Mouse (Mus musculus): Measurements from ENCODE around the gene Dgki. TPM values are rescaled to one million over a fixed set of nuclear protein-coding genes. Genes with fewer than 3 reads are reported as not detected.

Dgki gene
- polyA plus RNA-seq, 1 experiment from 2014 or later = 0.27 TPM

- Histone ChIP-seq H3K4me1 (ENCODE audit: control insufficient read depth, insufficient read depth, low read length) (no peaks in the 10 kb centered on the region), H3K9ac (ENCODE audit: low read depth, low read length) (no peak overlapping the region), H3K36me3 (ENCODE audit: control insufficient read depth, insufficient read depth, low read length) (no peaks in the 10 kb centered on the region), H3K27me3 (ENCODE audit: control insufficient read depth, insufficient read depth, low read length) (no peaks in the 10 kb centered on the region), H3K27ac (ENCODE audit: low read depth, low read length) (no peak overlapping the region), H3K9me3 (ENCODE audit: control insufficient read depth, low read length) (peaks cover 3% of the 10 kb centered on the region; the same call in 1 of the 2 replicates), H3K4me3 (ENCODE audit: low read length) (no peak overlapping the region), H3K4me2 (replicated peaks; ENCODE audit: low read depth, low read length) (no peak overlapping the region)
- 82% methylated on average over 10 of the region's 10 CpGs for WGBS
- no peak for ATAC-seq (ENCODE audit: low FRiP score, low TSS enrichment)
Observed at GRCm38 (mm10) chr6:37261236-37261852, 38.6 kb downstream of the Dgki start.

GRCm38 (mm10) chr6:37258662-37259061 lies 41.3 kb downstream of the Dgki start:
- H3K9ac ChIP-seq (ENCODE audit: low read depth, low read length) = no peak overlapping the region
- H3K4me1 ChIP-seq (ENCODE audit: control insufficient read depth, insufficient read depth, low read length) = peaks cover 7% of the 10 kb centered on the region; the same call in 1 of the 2 replicates
- H3K27ac ChIP-seq (ENCODE audit: low read depth, low read length) = no peak overlapping the region
- no peak overlapping the region for H3K4me3 ChIP-seq (ENCODE audit: low read length)
- H3K36me3 ChIP-seq (ENCODE audit: control insufficient read depth, insufficient read depth, low read length) = no peaks in the 10 kb centered on the region
- peaks cover 3% of the 10 kb centered on the region; the same call in 1 of the 2 replicates for H3K9me3 ChIP-seq (ENCODE audit: control insufficient read depth, low read length)
- WGBS = 89% methylated on average over 7 of the region's 7 CpGs
- no peak overlapping the region for H3K4me2 ChIP-seq (replicated peaks; ENCODE audit: low read depth, low read length)
- ATAC-seq (ENCODE audit: low FRiP score, low TSS enrichment) = no peak
- no peaks in the 10 kb centered on the region for H3K27me3 ChIP-seq (ENCODE audit: control insufficient read depth, insufficient read depth, low read length)

- Histone ChIP-seq H3K27me3 (ENCODE audit: control insufficient read depth, insufficient read depth, low read length) (no peaks in the 10 kb centered on the region), H3K36me3 (ENCODE audit: control insufficient read depth, insufficient read depth, low read length) (no peaks in the 10 kb centered on the region), H3K9me3 (ENCODE audit: control insufficient read depth, low read length) (no peaks in the 10 kb centered on the region), H3K9ac (ENCODE audit: low read depth, low read length) (no peak overlapping the region), H3K4me2 (replicated peaks; ENCODE audit: low read depth, low read length) (no peak overlapping the region), H3K27ac (ENCODE audit: low read depth, low read length) (no peak overlapping the region), H3K4me3 (ENCODE audit: low read length) (no peak overlapping the region), H3K4me1 (ENCODE audit: control insufficient read depth, insufficient read depth, low read length) (peaks cover 7% of the 10 kb centered on the region; the same call in 1 of the 2 replicates)
- ATAC-seq (ENCODE audit: low FRiP score, low TSS enrichment) = peak; percentile 60; the same call in 1 of the 2 replicates
- WGBS = 23% methylated on average over 8 of the region's 8 CpGs
Observed at GRCm38 (mm10) chr6:37254144-37254543, 45.8 kb downstream of the Dgki start.

GRCm38 (mm10) chr6:37252536-37252935 lies 47.4 kb downstream of the Dgki start:
- 90% methylated on average over 4 of the region's 4 CpGs for WGBS

GRCm38 (mm10) chr6:37250671-37251070 lies 49.3 kb downstream of the Dgki start:
- 85% methylated on average over 2 of the region's 2 CpGs for whole genome bisulfite sequencing
- Histone ChIP-seq H3K27me3 (ENCODE audit: control insufficient read depth, insufficient read depth, low read length) (no peaks in the 10 kb centered on the region), H3K36me3 (ENCODE audit: control insufficient read depth, insufficient read depth, low read length) (no peaks in the 10 kb centered on the region), H3K9me3 (ENCODE audit: control insufficient read depth, low read length) (no peaks in the 10 kb centered on the region), H3K4me1 (ENCODE audit: control insufficient read depth, insufficient read depth, low read length) (peaks cover 7% of the 10 kb centered on the region; the same call in 1 of the 2 replicates), H3K9ac (ENCODE audit: low read depth, low read length) (no peak overlapping the region), H3K4me2 (replicated peaks; ENCODE audit: low read depth, low read length) (no peak overlapping the region), H3K27ac (ENCODE audit: low read depth, low read length) (no peak overlapping the region), H3K4me3 (ENCODE audit: low read length) (no peak overlapping the region)
- ATAC-seq (ENCODE audit: low FRiP score, low TSS enrichment) = no peak

More at GRCm38 (mm10) chr6:37252536-37252935, 47.4 kb downstream of the Dgki start:
- Histone ChIP-seq H3K36me3 (ENCODE audit: control insufficient read depth, insufficient read depth, low read length) (no peaks in the 10 kb centered on the region), H3K4me3 (ENCODE audit: low read length) (no peak overlapping the region), H3K4me1 (ENCODE audit: control insufficient read depth, insufficient read depth, low read length) (peaks cover 7% of the 10 kb centered on the region; the same call in 1 of the 2 replicates), H3K27ac (ENCODE audit: low read depth, low read length) (no peak overlapping the region), H3K4me2 (replicated peaks; ENCODE audit: low read depth, low read length) (no peak overlapping the region), H3K9ac (ENCODE audit: low read depth, low read length) (no peak overlapping the region), H3K27me3 (ENCODE audit: control insufficient read depth, insufficient read depth, low read length) (no peaks in the 10 kb centered on the region), H3K9me3 (ENCODE audit: control insufficient read depth, low read length) (no peaks in the 10 kb centered on the region)
- no peak for ATAC-seq (ENCODE audit: low FRiP score, low TSS enrichment)

- H3K9me3 ChIP-seq (ENCODE audit: control insufficient read depth, low read length) = no peaks in the 10 kb centered on the region
- no peaks in the 10 kb centered on the region for H3K36me3 ChIP-seq (ENCODE audit: control insufficient read depth, insufficient read depth, low read length)
- H3K27me3 ChIP-seq (ENCODE audit: control insufficient read depth, insufficient read depth, low read length) = no peaks in the 10 kb centered on the region
- H3K27ac ChIP-seq (ENCODE audit: low read depth, low read length) = no peak overlapping the region
- H3K4me1 ChIP-seq (ENCODE audit: control insufficient read depth, insufficient read depth, low read length) = no peaks in the 10 kb centered on the region
- WGBS = 87% methylated on average over 7 of the region's 7 CpGs
- H3K4me2 ChIP-seq (replicated peaks; ENCODE audit: low read depth, low read length) = no peak overlapping the region
- no peak for ATAC-seq (ENCODE audit: low FRiP score, low TSS enrichment)
- H3K4me3 ChIP-seq (ENCODE audit: low read length) = no peak overlapping the region
- H3K9ac ChIP-seq (ENCODE audit: low read depth, low read length) = no peak overlapping the region
Observed at GRCm38 (mm10) chr6:37245757-37246156, 54.2 kb downstream of the Dgki start.

GRCm38 (mm10) chr6:37244074-37244473 lies 55.9 kb downstream of the Dgki start:
- H3K4me3 ChIP-seq (ENCODE audit: low read length) = no peak overlapping the region
- H3K9me3 ChIP-seq (ENCODE audit: control insufficient read depth, low read length) = no peaks in the 10 kb centered on the region
- 50% methylated on average over 11 of the region's 11 CpGs for WGBS
- H3K9ac ChIP-seq (ENCODE audit: low read depth, low read length) = no peak overlapping the region
- no peak overlapping the region for H3K27ac ChIP-seq (ENCODE audit: low read depth, low read length)
- no peak for ATAC-seq (ENCODE audit: low FRiP score, low TSS enrichment)
- H3K36me3 ChIP-seq (ENCODE audit: control insufficient read depth, insufficient read depth, low read length) = no peaks in the 10 kb centered on the region
- no peaks in the 10 kb centered on the region for H3K27me3 ChIP-seq (ENCODE audit: control insufficient read depth, insufficient read depth, low read length)
- H3K4me1 ChIP-seq (ENCODE audit: control insufficient read depth, insufficient read depth, low read length) = peaks cover 4% of the 10 kb centered on the region
- no peak overlapping the region for H3K4me2 ChIP-seq (replicated peaks; ENCODE audit: low read depth, low read length)

- Histone ChIP-seq H3K27me3 (ENCODE audit: control insufficient read depth, insufficient read depth, low read length) (no peaks in the 10 kb centered on the region), H3K4me3 (ENCODE audit: low read length) (no peak overlapping the region), H3K36me3 (ENCODE audit: control insufficient read depth, insufficient read depth, low read length) (no peaks in the 10 kb centered on the region), H3K9ac (ENCODE audit: low read depth, low read length) (no peak overlapping the region), H3K9me3 (ENCODE audit: control insufficient read depth, low read length) (no peaks in the 10 kb centered on the region), H3K27ac (ENCODE audit: low read depth, low read length) (no peak overlapping the region), H3K4me2 (replicated peaks; ENCODE audit: low read depth, low read length) (no peak overlapping the region), H3K4me1 (ENCODE audit: control insufficient read depth, insufficient read depth, low read length) (peaks cover 4% of the 10 kb centered on the region)
- WGBS = 93% methylated on average over 5 of the region's 5 CpGs
- no peak for ATAC-seq (ENCODE audit: low FRiP score, low TSS enrichment)
Observed at GRCm38 (mm10) chr6:37242769-37243121, 57.2 kb downstream of the Dgki start.

GRCm38 (mm10) chr6:37242100-37242768 lies 57.8 kb downstream of the Dgki start:
- WGBS = 76% methylated on average over 6 of the region's 6 CpGs
- no peak for ATAC-seq (ENCODE audit: low FRiP score, low TSS enrichment)
- Histone ChIP-seq H3K9ac (ENCODE audit: low read depth, low read length) (no peak overlapping the region), H3K9me3 (ENCODE audit: control insufficient read depth, low read length) (no peaks in the 10 kb centered on the region), H3K27me3 (ENCODE audit: control insufficient read depth, insufficient read depth, low read length) (no peaks in the 10 kb centered on the region), H3K4me2 (replicated peaks; ENCODE audit: low read depth, low read length) (no peak overlapping the region), H3K27ac (ENCODE audit: low read depth, low read length) (no peak overlapping the region), H3K4me3 (ENCODE audit: low read length) (no peak overlapping the region), H3K4me1 (ENCODE audit: control insufficient read depth, insufficient read depth, low read length) (peaks cover 4% of the 10 kb centered on the region), H3K36me3 (ENCODE audit: control insufficient read depth, insufficient read depth, low read length) (no peaks in the 10 kb centered on the region)
